Mouse (Mus musculus): Measurements from ENCODE around the gene Bicral.

- TF ChIP-seq EP300 (IDR thresholded peaks at IDR 0.05; ENCODE audit: low read depth) (no peak), CTCF (IDR thresholded peaks at IDR 0.05; ENCODE audit: low read depth) (no peak)
These were observed 75.1 kb downstream of the Bicral start for GRCm38 (mm10) chr17:46783222-46783565.

Measured in liver, postnatal 0 days (tissue).